Mouse (Mus musculus) kidney, postnatal 14 days (tissue): ENCODE measurements around the gene Aloxe3.
A peak's percentile ranks its signal among the peaks of the same experiment; 100 is the strongest.

Source experiments
- DNase-seq: peaks from one replicate; pipeline ENCODE4 v3.0.0; 2022; ENCODE audit warnings: mixed read lengths

Gene Aloxe3

DNA sequence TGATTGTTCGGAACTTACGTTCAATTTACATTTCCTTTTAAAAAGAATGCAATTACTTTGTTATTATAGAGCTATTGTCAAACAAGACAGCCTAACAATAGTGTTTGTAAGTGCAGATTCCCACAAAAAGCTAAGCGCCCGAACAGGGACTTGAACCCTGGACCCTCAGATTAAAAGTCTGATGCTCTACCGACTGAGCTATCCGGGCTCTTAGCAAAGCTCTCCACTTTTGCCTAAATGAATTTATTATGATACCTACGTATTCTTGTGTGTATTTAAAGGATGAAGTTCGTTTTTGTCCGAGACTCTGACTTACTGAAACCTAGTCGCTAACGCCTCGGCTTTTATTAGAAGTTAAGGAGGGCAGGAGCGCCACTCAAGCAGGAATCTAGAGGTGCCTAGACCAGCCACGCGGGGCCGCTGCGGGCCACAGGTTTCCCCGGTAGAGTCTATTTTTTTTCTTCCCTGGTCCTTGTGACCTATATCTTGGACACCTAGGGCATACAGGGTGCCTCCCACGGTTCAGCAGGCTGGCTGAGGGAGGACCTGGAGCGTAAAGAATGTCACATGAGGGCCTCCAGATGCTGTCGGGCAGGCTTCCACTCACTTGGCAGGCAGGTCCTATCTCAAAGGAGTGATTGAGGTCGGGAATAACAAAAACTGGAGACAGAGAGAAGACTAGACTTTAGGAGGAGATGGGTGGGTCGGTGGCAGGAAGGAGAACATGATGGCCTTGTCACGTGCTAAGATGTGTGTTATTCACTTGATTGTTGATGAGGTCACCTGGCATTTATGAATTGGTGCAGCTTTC lies 450 bp upstream of the Aloxe3 start:
- peak; percentile 90 for DNase-seq

DNA sequence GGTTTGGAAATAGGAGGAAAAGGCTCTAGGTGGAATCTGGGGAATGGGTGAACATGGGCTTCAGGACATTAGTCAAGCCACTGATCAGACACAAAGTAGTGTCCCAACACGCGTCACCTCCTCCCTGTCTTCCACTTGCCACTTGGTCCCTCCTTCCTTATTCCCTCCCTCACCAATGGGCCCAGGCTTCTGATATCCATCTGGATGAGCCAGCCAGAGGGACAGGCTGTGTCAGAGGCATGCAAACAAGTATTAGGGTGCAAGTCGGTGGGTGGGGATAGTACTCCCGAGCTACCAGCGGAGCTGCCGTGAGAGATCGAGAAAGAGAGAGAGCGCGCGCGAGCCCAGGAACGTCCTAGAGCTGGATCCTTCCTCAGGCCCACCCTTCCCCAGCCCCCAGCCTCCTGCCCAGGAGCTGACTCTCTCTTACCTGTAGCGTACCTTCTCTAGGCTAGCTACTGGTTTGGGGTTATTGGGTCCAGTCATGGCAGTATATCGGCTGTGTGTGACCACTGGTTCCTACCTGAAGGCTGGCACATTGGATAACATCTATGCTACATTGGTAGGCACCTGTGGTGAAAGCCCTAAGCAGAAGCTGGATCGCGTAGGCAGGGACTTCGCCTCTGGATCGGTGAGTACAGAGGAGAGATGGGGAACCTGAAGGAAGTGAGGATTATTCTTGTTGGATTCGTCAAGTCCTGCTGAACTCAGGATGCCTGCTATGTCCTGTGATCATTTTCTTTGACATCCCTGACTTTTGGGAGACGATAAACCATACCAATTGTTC lies 416 bp downstream of the Aloxe3 start:
- DNase-seq, result peak; percentile 20

DNA sequence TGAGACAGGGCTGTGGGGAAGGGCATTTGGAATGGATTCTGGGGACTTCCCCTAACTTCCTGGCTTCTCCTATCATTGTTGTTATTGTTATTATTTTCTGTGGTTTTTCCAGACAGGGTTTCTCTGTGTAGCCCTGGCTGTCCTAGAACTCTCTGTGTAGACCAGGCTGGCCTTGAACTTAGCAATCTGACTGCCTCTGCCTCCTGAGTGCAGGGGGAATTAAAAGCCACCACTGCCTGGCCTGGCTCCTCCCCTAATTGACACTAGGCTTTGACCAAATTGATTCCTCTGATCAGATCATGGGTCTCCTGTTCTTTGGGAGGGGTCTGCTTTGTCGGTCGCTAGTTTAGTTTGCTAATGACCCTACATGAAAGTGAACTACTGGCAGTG lies 1.0 kb downstream of the Aloxe3 start:
- DNase-seq, result no peak

DNA sequence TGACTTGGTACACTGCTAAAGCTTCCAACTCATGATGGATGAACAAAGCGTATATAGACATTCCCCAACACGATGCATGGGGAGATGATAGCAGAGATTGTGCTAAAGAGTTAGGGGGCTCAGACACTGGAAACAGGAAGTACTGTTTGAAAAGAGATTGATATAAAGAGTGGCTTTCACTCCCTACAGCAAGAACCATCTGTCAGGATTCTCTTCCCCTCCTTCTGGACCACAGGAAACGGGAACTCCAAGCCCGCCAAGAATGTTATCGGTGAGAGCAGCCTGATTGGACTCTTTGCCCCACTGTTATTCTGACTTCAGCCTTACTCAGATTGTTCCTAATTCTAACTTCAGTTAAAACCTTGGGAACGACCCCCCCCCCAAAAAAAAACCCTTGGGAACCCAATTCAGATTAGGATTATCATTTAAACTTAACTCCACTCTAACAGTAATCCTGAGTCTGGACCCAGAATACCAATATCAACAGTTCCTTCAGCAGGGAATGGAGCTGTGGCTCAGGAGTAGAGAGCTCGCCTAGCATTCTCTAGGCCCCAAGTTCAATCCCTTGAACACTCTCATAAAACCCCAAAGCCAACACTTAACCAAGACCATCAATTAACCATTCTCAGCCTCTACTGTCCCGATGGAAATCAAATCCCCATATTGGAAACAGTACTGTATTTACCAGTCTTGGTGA lies 2.9 kb downstream of the Aloxe3 start:
- DNase-seq, result no peak

DNA sequence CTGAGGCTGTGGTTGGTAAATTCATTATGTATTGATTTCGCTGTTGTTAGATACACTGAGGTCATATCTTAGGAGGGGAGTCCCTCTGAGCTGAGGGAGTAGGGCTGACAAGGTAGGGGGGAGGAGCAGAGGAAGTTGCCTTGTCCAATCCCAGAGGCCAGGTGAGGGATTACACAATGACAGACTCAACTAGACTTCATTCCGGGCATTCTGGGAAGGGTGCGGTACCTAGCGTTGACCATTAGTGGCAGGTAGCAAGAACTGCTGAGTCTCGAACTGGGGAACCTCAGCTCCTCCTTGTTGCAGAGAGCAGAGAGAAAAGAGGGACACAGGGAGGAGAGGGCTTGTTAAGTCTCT lies 7.8 kb downstream of the Aloxe3 start:
- DNase-seq, result no peak

DNA sequence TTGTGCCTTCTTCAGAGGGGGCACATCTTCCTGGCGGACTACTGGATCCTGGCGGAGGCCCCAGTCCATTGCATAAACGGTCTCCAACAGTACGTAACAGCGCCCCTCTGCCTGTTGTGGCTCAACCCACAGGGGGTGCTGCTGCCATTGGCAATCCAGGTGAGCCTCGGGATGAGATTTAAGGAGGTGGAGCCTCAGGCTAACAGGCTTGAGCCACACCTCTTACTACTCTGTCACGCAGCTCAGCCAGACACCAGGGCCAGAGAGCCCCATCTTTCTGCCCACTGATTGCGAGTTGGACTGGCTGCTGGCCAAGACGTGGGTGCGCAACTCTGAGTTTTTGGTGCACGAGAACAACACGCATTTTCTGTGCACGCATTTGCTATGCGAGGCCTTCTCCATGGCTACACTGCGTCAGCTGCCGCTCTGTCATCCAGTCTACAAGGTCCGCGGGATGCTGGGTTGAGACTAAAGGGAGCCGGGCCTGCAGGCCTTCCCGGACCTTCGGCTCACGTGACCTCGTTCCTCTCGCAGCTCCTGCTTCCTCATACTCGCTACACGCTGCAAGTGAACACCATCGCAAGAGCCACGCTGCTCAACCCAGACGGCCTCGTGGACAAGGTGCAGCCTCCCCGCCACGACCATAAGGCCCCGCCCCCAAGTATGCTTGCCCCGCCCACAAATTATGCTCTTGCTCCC lies 8.4 kb downstream of the Aloxe3 start:
- peak; percentile 64 for DNase-seq

DNA sequence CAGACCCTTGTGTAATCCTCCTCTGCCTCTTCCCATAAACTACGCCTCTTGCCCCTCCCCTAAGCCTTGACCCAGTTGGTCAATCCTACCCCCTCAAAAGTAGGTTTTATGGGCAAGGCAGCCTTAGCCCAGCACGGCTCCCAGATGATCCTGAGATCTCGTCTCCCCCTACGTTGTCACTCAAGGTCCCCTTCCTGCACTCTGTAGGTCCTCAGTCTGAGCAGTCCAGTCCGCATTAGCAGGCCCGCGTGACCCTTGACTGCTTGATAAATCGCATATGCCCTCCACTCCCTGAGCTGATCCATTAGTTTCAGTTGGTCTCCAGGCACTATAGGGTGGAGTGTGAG lies 8.9 kb downstream of the Aloxe3 start:
- DNase-seq, result no peak

DNA sequence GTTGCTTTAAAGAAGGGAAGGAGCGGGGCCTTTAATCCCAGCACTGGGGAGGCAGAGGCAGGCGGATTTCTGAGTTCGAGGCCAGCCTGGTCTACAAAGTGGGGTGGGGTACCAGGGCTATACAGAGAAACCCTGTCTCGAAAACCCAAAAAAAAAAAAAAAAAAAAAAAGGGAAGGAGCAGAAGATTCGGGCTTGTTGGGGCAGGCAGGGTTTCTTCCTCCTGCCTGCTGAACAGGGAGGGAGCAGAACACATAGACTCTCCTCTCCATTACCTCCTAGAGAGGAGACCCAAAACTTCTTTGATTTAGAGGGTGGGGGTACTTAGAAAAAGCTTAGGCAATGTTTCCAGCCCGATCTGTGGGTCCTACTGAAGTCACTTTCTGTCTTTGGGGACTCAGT lies 9.7 kb downstream of the Aloxe3 start:
- DNase-seq, result no peak

DNA sequence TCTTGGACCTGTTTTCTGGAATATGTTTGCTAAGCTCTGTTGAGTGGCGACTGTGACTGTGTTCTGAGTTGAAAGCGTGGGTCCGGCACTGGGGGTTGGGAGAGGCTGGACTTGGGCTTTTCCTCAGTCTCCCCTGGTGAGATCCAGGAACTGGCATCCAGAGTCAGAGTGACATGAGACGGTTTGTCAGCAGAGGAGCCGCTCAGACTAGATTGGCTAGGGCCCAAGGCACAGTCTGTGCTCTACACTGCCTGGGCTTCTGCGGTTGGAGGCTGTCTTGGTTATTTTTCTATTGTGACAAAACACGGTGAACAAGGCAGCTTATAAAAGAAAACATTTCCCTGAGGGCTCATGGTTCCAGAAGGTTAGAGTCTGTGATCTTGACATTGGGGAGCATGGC lies 21.9 kb downstream of the Aloxe3 start:
- DNase-seq, result no peak

DNA sequence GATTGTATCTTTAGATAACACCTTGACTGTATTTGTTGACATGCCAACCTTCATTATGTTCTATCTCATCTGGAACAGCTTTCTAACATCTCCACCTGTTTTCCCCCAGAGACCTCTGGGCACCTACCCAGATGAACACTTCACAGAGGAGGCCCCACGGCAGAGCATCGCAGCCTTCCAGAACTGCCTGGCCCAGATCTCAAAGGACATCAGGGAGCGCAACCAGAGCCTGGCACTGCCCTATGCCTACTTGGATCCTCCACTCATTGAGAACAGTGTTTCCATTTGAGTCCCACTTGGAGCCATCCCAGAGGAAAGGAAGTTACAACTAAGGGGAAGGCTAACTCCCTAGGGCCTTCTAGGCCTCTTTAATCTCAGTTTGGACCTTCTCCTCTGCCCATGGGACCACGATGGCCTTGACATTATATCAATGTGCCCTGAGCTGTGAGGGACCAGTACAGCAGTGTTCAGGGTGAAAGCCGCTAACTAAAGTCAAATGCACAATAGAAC lies 22.8 kb downstream of the Aloxe3 start:
- DNase-seq, result no peak

DNA sequence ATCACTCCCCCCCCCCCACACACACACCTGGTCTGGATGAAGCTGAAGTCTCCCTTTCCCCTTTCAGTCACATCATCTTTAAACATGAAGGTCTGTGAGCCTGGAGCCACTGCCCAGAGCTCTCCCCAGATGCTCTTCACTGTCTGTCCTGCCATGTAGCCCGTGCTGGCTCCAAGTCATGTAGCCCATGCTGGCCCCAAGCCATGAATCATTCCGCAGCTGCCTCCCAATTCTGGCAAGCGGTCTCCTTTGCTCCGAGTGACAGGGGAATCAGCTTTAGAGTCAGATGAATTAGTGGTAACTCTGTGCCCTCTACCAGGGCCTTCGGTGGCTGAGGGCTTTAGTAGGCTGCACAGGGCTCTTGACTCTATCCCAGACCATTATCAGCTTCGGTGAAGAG lies 24.0 kb downstream of the Aloxe3 start:
- DNase-seq, result no peak

DNA sequence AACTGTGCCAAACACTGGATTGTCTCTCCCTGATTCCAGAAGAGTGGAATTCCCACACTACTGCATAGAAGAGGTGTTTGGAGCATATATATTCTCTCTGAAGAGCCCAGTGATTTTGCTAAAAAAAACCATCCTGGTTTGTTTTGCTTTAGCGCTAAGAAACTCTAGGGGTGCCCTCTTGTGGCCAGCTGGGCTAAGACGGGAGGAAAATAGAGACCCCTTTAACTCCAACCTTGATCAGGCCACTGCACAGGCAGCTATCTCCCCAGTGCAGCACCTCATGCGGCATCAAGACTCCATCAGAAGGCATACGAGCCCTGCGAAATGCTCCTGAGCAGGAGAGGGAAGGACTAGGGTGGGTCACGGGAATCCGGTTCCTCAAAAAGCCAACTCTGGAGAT lies 24.7 kb downstream of the Aloxe3 start:
- DNase-seq, result peak; percentile 71

DNA sequence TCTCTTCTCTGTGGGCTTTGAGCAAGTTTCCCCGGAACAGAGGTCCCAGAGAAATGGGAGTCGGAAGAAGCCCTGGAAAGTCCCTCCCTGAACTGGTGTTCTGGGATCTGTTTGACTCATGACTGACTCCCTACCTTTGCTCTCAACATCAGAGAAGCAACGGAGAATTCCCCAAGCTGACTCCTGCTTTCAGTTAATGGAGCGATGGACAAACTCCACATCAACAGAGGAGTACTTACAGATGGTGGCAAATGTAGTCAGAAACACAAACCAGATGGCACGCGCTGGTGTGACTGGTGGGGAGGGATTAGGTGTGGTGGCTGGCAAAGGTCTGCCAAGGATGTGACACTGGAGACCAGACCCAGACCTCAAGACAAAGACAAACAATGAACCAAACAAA lies 25.3 kb downstream of the Aloxe3 start:
- DNase-seq, result no peak

DNA sequence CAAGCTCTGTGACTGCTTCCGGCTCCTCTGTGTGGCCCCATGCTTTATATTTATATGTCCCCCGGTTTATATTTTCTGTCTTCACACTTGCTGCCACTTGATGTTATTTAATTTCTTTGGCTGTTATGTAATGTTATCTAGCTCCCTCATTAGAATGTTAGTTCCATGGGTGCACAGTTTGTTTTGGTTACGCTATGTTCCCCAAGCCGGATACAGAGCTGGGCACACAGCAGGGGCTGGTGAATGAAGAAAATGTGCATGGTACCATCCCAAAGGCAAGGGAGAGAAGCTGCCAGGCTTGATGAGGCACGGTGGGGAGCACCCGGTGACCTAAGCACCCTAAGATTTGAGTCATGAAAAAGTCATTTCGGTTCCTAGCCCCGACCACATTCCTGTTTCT lies 28.1 kb downstream of the Aloxe3 start:
- DNase-seq, result no peak

DNA sequence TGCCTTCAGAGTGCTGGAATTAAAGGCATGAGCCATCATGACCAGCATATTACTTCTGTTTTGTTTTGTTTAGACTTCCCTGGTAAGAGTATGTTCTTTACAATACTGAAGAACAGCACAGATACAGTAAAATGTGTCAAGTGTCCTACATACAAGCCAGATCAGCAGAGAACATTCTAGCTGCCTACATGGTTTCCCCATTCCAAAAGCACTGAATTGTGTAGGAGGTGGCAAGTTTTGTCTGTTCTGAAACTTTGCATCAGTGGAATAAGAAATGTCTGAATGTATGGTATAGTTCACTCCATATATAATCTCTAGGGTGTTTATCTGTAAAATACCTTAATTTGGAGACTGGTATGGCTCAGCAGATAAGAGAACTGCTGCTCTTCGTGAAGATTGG lies 29.7 kb downstream of the Aloxe3 start:
- no peak for DNase-seq

DNA sequence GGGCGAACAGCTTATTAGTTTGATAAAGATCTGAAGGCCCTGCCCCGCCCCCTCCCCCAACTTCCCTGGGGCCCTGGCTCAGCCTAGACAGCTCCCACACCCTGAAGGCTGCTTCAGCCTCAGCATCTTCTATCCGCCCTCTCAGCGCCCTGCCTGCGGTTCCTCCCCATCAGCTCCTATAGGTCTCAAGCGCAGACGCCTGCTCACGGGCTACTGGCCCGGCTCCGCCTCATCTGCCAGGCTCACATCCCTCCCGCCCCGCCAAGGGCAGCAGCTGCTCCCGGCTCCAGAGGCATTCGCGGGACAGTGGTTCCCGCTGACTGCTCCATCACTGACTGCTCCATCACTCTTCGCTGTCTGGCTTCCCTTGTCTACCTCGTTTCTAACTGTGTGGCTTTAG lies 31.1 kb downstream of the Aloxe3 start, which contains the start of gene Alox12b:
Alox12b (plus strand) TSS at position 190 of the 400 bp plus-strand sequence.
- DNase-seq, result no peak

DNA sequence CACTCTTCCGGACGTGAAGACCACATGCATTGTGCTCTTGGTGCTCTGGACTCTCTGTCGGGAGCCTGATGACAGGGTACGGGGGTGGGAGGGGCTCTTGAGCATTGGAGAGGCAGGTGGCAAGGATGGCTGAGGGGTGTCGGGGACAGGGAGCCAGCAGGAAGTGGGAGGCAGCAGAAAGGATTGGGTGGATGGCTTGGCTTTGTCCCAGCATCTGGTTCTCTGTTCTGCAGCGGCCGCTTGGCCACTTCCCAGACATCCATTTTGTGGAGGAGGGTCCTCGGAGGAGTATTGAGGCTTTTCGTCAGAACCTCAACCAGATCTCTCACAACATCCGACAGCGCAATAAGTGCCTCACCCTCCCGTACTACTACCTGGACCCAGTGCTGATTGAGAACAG lies 43.6 kb downstream of the Aloxe3 start:
- no peak for DNase-seq

DNA sequence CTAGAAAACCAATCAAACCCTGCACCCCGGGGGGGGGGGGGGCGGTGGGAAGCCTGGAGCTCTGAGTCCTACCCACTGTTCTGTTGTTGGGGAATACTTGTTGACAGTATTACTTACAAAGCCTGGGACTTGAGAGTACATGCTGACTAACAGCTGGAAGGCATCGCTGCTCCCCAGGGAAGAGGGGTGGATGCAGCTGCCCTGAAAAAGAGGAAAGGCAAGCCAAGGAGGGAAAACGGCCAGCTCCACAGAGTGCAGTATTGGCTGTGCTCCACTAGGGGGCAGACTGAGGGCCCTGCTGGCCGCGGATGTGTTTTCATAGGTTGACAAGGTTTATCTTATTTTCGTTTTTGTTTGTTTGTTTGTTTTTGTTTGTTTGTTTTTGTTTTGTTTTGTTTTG lies 45.9 kb downstream of the Aloxe3 start:
- peak; percentile 80 for DNase-seq

DNA sequence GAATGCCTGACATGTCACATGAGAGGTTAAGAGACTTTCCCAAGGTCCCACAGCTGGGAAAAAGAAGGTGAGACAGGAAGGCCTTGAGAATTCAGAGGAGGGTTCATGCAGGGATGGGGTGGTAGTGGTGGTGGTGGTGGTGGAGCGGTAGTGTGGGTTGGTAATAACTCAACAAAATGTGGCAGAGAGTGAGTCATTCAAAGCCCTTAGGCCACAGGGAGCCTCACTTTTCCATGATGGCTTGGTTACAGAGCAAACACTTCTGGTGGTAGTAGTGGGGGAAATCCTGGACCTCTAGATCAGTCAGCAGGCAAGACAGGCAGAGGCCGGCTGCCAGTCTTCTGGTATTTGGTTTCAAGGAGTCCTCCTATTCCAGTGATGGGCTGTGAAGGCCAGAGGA lies 46.9 kb downstream of the Aloxe3 start:
- DNase-seq, result no peak

DNA sequence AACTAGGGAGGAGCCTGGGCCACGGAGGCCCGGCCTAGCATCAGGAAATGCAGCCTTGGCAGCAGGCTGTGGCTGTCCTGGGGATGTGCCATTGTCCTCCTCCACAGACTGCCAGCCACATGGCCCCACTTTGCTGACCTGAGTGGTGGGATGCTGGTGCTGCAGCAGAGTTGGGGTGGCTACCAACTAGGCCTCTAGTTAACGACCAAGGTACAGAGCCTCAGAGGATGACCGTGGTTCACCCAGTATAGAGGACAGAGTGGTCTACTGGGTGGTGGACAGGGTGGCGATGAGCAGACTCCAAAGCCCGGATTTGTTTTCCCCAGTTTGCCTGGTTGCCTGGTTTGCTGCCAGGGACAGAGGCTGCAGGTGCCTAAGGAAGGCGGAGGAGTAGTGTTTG lies 49.0 kb downstream of the Aloxe3 start:
- DNase-seq, result no peak

DNA sequence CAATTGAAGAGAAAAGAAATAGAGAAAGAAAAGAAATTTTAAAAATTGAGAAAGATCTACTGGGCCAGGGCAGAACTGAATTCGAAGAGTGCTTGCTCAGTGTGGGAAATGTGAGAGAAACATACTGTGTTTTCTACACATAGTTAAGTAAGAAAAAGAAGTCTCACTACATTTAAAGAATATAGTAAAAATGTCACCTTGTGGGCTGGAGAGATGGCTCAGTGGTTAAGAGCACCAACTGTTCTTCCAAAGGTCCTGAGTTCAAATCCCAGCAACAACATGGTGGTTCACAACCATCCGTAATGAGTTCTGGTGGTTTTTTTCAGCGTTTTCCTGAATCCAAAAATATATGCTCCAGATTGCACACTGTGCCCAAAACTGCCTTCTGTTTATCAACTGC lies 52.8 kb downstream of the Aloxe3 start:
- DNase-seq, result no peak

DNA sequence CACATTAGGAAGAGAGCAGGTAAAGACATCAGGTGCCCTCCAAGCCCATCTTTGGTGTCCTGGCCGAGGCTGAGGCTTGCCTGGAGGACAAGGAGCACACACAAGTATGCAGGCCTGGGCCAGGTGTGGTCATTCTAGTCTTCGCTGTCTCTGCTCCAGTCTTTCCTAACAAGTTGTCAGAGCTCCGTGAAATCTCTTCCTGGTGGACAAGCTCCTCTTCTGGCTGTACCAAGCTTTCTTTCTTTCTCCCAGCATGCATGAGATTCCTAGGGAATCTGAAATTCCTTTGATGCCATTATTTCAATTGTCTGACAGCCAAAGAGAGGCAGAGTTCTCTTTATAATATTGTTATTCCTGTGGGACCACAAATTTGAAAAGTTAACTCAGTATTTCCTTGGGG lies 53.8 kb downstream of the Aloxe3 start:
- no peak for DNase-seq

DNA sequence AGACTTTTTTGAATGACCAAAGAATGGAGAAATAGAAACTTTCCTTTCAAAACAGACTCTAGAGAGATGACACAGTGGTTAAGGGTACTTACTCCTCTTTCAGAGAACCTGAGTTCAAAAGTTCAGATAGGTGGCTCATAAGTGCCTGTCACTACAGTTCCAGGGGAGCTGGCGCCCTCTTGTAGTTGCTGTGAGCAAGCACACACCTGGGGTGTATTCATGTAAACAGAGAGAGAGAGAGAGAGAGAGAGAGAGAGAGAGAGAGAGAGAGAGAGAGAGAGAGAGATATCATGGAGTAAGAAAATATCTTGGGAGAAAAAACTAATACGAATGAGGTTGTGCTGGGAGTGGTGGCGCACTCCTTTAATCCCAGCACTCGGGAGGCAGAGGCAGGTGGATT lies 54.4 kb downstream of the Aloxe3 start:
- no peak for DNase-seq
